Mouse (Mus musculus) erythroblast, embryonic 14.5 days (primary cell): Measurements from ENCODE around the gene Cnr2.

Experiments
- GATA1 ChIP-seq: IDR thresholded peaks from 2 replicates; pipeline ENCODE4 v1.6.1; 2012; ENCODE audit warnings: low read length, inconsistent platforms, mixed read lengths
- TAL1 ChIP-seq: IDR thresholded peaks from 3 replicates; pipeline ENCODE4 v1.6.1; 2012; ENCODE audit warnings: low read length, inconsistent platforms, mixed read lengths

DNA sequence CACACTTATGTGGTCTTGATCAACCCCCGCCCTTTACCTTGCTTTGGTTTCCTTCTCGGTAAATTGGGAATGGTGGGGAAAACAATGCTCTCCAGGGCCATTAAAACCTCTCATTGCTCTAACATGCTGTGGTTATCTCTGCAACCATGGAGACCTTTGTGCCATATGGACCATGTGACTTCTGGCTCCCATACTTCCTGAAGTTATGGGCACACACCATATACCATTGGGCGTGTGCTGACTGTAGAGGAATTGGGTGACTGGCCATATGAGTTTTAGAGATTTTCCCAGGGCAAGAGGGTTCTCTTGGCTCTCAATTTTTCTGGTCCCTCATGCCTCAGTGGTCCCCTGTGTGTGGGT lies 24.1 kb downstream of the Cnr2 start:
- no peak for TF ChIP-seq TAL1
- TF ChIP-seq GATA1 = no peak
